Mouse (Mus musculus) lung, postnatal 0 days (tissue): Measurements from ENCODE around the gene Art2b.

Experiments
- CTCF ChIP-seq: IDR thresholded peaks from 2 replicates; pipeline ENCODE4 v1.5.1; 2016; ENCODE audit warnings: antibody characterized with exemption, mild to moderate bottlenecking
- EP300 ChIP-seq: IDR thresholded peaks from 2 replicates; pipeline ENCODE4 v1.6.1; 2016; ENCODE audit warnings: antibody characterized with exemption, mild to moderate bottlenecking, control low read depth

DNA sequence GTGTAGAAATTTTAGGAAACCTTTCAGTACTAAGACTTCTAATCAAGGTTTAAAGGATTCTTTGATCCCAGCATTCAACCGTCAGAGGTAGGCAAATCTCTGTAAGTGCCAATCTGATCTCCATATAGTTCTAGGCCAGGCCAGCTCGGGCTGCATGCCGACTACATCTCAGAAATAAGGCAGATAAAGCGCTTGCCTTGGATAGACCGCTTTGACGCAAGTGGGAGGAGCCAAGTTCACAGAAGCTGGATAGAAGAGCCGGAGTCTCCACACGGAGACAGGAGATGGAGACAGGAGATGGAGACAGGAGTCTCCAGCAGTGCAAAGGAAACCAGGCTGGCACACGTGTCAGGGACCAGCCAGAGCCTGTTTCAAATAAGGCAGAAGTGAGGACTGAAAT lies 45.6 kb downstream of the Art2b start:
- TF ChIP-seq CTCF, result no peak
- no peak for TF ChIP-seq EP300
